Mouse (Mus musculus) heart, adult 8-10 months (tissue): ENCODE measurements at regions not wholly inside any gene's neighbourhood (a gene's known extent, or its start where the extent isn't known, plus 50 kb on each side); places are given as distances from the start of the nearest gene placed in this dataset.
A peak's percentile ranks its signal among the peaks of the same experiment; 100 is the strongest.

Experiments used
- DNase-seq: peaks from one replicate; pipeline ENCODE4 v3.0.0; 2022; ENCODE audit warnings: low spot score

- no peak for DNase-seq
Measured at GRCm38 (mm10) chr4:125882531-125882930, 141.8 kb upstream of the Csf3r start.

- DNase-seq = no peak
Measured at GRCm38 (mm10) chr4:125890510-125890909, 133.8 kb upstream of the Csf3r start.

- no peak for DNase-seq
Measured at GRCm38 (mm10) chr4:125893139-125893538, 131.2 kb upstream of the Csf3r start.

GRCm38 (mm10) chr4:125897707-125898106 is 126.6 kb upstream of the Csf3r start:
- no peak for DNase-seq

- no peak for DNase-seq
Measured at GRCm38 (mm10) chr4:125898631-125899348, 125.6 kb upstream of the Csf3r start.

- no peak for DNase-seq
Measured at GRCm38 (mm10) chr4:125901546-125902276, 122.6 kb upstream of the Csf3r start.

GRCm38 (mm10) chr4:125906296-125906695 is 118.1 kb upstream of the Csf3r start:
- no peak for DNase-seq

- DNase-seq = no peak
Measured at GRCm38 (mm10) chr4:125908901-125909300, 115.4 kb upstream of the Csf3r start.

- no peak for DNase-seq
Measured at GRCm38 (mm10) chr4:125911541-125912270, 112.6 kb upstream of the Csf3r start.

- DNase-seq = peak; percentile 12
Measured at GRCm38 (mm10) chr4:125912444-125913049, 111.8 kb upstream of the Csf3r start.

- DNase-seq = no peak
Measured at GRCm38 (mm10) chr4:125915166-125915565, 109.2 kb upstream of the Csf3r start.

GRCm38 (mm10) chr4:125917210-125917609 is 107.1 kb upstream of the Csf3r start:
- no peak for DNase-seq

- no peak for DNase-seq
Measured at GRCm38 (mm10) chr4:125921550-125922316, 102.6 kb upstream of the Csf3r start.

GRCm38 (mm10) chr4:125922317-125922878 is 102.0 kb upstream of the Csf3r start:
- no peak for DNase-seq

- no peak for DNase-seq
Measured at GRCm38 (mm10) chr4:125923225-125923624, 101.1 kb upstream of the Csf3r start.

GRCm38 (mm10) chr4:125928196-125928595 is 96.2 kb upstream of the Csf3r start:
- DNase-seq = no peak

GRCm38 (mm10) chr4:125929122-125929772 is 95.1 kb upstream of the Csf3r start:
- no peak for DNase-seq

- DNase-seq = no peak
Measured at GRCm38 (mm10) chr4:125930764-125931163, 93.6 kb upstream of the Csf3r start.

- no peak for DNase-seq
Measured at GRCm38 (mm10) chr4:125931321-125931720, 93.0 kb upstream of the Csf3r start.

GRCm38 (mm10) chr4:125932036-125932756 is 92.2 kb upstream of the Csf3r start:
- no peak for DNase-seq
